Mouse (Mus musculus) embryonic facial prominence, embryonic 14.5 days (tissue): Measurements from ENCODE around the gene Apopt1. TPM values are rescaled to one million over a fixed set of nuclear protein-coding genes. Genes with fewer than 3 reads are reported as not detected.
"Not testable (repeated sequence)": the region's sequence is repeated elsewhere in the genome, so short reads cannot be mapped to it uniquely, and the experiment has no call there.

ENCODE experiments used
- ATAC-seq: fragments of 200-750 bp; cut with Nextera tagmentation; 2 replicates; pipeline ENCODE4 v1.8.0; 2017; ENCODE audit warnings: low read depth, moderate number of reproducible peaks, moderate TSS enrichment
- DNase-seq: peaks from one replicate; pipeline ENCODE4 v3.0.0-alpha.2; 2015; ENCODE audit warnings: low spot score
- H3K27ac ChIP-seq: fragments of 300-500 bp; sonication (generic); replicated peaks from 2 replicates; pipeline ENCODE4 v1.5.1; 2014; ENCODE audit warnings: low read depth, mild to moderate bottlenecking, low read length, moderate library complexity
- H3K27me3 ChIP-seq: fragments of 300-500 bp; sonication (generic); replicated peaks from 2 replicates; pipeline ENCODE4 v1.6.1; 2014; ENCODE audit warnings: low read length; ENCODE audit not compliant: control insufficient read depth, insufficient read depth
- H3K36me3 ChIP-seq: fragments of 300-500 bp; sonication (generic); 2 replicates; pipeline ENCODE4 v1.6.1; 2014; ENCODE audit warnings: low read length, mixed read lengths; ENCODE audit not compliant: control insufficient read depth, insufficient read depth
- H3K4me1 ChIP-seq: fragments of 300-500 bp; sonication (generic); 2 replicates; pipeline ENCODE4 v1.6.1; 2014; ENCODE audit warnings: antibody characterized with exemption, low read length; ENCODE audit not compliant: control insufficient read depth, insufficient read depth
- H3K4me2 ChIP-seq: fragments of 300-500 bp; sonication (generic); 2 replicates; pipeline ENCODE4 v1.6.1; 2014; ENCODE audit warnings: low read depth, mild to moderate bottlenecking, low read length, moderate library complexity, mixed read lengths
- H3K4me3 ChIP-seq: fragments of 300-500 bp; sonication (generic); 2 replicates; pipeline ENCODE4 v1.5.1; 2014; ENCODE audit warnings: low read depth, mild to moderate bottlenecking, low read length
- H3K9ac ChIP-seq: fragments of 300-500 bp; sonication (generic); 2 replicates; pipeline ENCODE4 v1.6.1; 2014; ENCODE audit warnings: low read depth, mild to moderate bottlenecking, low read length, moderate library complexity, mixed read lengths
- H3K9me3 ChIP-seq: fragments of 300-500 bp; sonication (generic); 2 replicates; pipeline ENCODE4 v1.6.1; 2016; ENCODE audit warnings: low read length; ENCODE audit not compliant: control insufficient read depth
- WGBS: fragments of 180-500 bp; shearing (Covaris S2); extraction: QIAGEN DNeasy Blood & Tissue Kit; methylation state at CpG from one replicate; pipeline ENCODE4 v1.1.7; 2014; 5-methylcytosine and 5-hydroxymethylcytosine counted together
- polyA plus RNA-seq: library from polyadenylated mRNA; unstranded; fragments of >200 nt; fragmentation: Nextera tagmentation; extraction: Ambion mirVana; gene quantifications from 2 replicates; pipeline ENCODE4 v1.2.1, GENCODE M21; 2014

Apopt1 gene
- polyA plus RNA-seq, 1 experiment from 2014 or later = 46.6 TPM

GRCm38 (mm10) chr12:111724638-111725337 is 11.7 kb downstream of the Apopt1 start:
- H3K4me1 ChIP-seq = no peaks in the 10 kb centered on the region
- no peak overlapping the region for H3K4me2 ChIP-seq
- no peak overlapping the region for H3K9ac ChIP-seq
- peaks cover 32% of the 10 kb centered on the region for H3K36me3 ChIP-seq
- no peaks in the 10 kb centered on the region for H3K9me3 ChIP-seq
- H3K4me3 ChIP-seq = no peak overlapping the region
- ATAC-seq (no peak; the same call in 1 of the 2 replicates), DNase-seq (no peak)
- H3K27me3 ChIP-seq = no peaks in the 10 kb centered on the region
- WGBS = 42% methylated on average over 6 of the region's 6 CpGs
- peak overlapping the region; percentile 29; the same call in 1 of the 2 replicates for H3K27ac ChIP-seq

DNA sequence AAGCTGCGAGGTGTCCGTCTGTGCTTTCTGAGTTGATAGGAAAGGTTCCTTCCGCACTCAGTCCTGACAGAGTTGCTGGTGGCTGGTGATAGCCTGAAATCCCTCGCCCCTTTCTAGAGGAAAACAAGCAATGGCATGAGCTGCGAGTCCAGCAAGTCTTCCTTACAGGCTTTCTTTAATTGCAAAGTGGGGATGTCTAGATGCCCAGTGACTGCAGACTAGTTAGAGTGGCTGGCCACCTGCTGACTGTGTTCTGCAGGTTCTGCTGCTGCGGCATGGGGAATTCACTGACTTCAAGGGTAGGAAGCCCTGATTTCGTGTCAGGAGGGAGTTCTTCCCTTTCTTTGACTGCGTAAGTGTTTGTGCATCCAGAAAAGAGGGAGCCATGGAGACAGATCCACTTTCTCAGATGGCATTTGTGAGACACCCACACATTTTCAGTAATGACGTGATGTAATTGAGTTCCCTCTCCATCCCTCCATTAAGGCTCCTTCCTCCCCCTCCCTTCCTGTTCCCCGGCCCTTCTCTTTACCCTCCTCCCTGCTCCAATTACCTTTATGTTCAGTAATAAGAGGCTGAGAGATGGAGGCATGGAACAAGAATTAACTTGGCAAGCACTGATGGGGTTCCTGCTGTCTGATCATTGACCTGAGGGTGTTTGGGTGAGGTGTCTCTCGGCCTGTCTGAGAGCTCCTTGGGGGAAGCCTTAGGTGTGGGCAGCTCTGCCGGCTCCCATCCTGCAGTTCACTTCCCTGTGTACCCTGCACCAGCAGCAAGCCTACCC is 12.5 kb downstream of the Apopt1 start:
- Histone ChIP-seq H3K27me3 (no peaks in the 10 kb centered on the region), H3K4me3 (no peak overlapping the region), H3K9ac (no peak overlapping the region), H3K4me2 (no peak overlapping the region), H3K27ac (peak overlapping the region; percentile 29; the same call in 1 of the 2 replicates), H3K36me3 (peaks cover 32% of the 10 kb centered on the region), H3K9me3 (no peaks in the 10 kb centered on the region), H3K4me1 (no peaks in the 10 kb centered on the region)
- no peak for DNase-seq
- 0 out of 2 replicates have a peak, but pooled peaks have one; percentile 16 for ATAC-seq
- whole genome bisulfite sequencing = 57% methylated on average over 12 of the region's 12 CpGs

DNA sequence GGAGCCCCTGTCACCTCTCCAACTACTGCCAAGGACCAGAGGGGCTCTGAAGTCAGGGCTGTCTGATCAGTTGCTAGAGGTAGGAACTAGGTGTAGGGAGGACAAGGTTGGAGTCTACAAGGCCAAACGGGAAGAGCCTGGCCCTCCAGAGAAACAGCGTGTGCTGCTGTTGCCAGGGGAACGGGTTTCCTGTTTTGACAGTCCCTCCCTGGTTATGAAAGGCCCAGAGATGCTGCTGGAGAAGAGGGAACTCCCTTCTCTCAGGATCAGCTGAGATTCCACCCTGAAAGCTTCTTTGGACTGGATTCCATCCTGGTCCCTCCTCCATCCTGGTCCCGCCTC is 13.0 kb downstream of the Apopt1 start:
- 75% methylated on average over 4 of the region's 4 CpGs for WGBS
- Histone ChIP-seq H3K4me1 (no peaks in the 10 kb centered on the region), H3K9me3 (no peaks in the 10 kb centered on the region), H3K9ac (no peak overlapping the region), H3K4me3 (no peak overlapping the region), H3K27me3 (no peaks in the 10 kb centered on the region), H3K4me2 (no peak overlapping the region), H3K27ac (no peak overlapping the region; the same call in 1 of the 2 replicates), H3K36me3 (peaks cover 32% of the 10 kb centered on the region)
- DNase-seq = no peak
- ATAC-seq = peak; percentile 45; the same call in 1 of the 2 replicates

- H3K27ac ChIP-seq = no peak overlapping the region
- WGBS = 95% methylated on average over 1 of the region's 1 CpGs
- peaks cover 39% of the 10 kb centered on the region for H3K36me3 ChIP-seq
Measured at GRCm38 (mm10) chr12:111727956-111728355, 14.9 kb downstream of the Apopt1 start.

DNA sequence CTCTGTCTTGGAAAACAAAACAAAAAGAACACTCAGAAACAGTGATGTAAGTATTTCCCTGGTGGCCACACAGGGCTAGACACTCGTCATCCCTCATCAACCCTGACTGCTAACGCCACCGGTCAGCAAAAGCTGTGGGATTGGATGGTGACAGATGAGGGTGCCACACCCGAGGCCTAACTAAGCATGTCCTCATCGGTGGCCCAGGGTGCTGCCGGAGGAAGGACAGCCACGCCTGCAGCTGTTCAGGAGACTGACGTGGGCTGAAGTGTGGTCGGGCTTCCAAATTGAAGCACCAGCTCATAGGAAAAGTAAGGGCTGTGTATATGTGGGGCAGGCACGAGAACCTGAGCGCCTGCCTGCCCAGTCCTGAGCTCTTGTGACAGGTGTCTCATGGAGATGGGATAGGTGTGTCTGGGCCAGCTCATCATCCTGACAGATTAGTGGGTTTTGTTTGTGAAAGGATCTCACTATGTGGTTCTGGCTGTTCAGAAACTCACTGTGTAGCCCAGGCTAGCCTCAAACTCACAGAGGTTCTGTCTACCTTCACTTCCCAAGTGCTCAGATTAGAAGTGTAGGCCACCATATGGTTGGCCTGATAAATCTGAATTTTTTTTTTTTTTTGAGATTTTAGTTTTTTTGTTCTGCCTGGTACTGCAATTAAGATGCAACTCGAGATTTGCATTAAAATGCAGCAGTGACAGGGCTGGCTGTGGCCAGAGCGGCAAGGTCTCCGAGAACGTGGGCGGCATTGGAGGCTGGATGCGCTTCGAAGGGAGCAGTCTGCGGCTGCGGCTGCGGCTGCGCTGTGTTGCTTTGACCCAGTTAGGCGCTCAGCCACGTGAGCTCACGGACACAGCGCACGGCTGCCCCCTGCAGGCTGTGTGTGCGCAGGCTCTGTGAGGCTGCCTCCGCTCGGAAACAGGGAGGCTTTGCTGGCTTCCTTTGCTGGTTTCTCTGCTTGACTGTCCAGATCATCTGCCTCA is 19.1 kb downstream of the Apopt1 start:
- 30% methylated on average over 30 of the region's 30 CpGs for WGBS
- H3K4me3 ChIP-seq = 0 out of 2 replicates have a peak overlapping the region, but pooled peaks have one; percentile 11
- H3K36me3 ChIP-seq = peaks cover 23% of the 10 kb centered on the region
- ATAC-seq (peak; percentile 95), DNase-seq (peak; percentile 95)
- H3K4me1 ChIP-seq = no peaks in the 10 kb centered on the region
- no peaks in the 10 kb centered on the region for H3K27me3 ChIP-seq
- H3K9ac ChIP-seq = 0 out of 2 replicates have a peak overlapping the region, but pooled peaks have one; percentile 22
- peak overlapping the region; percentile 45; the same call in 1 of the 2 replicates for H3K27ac ChIP-seq
- no peaks in the 10 kb centered on the region for H3K9me3 ChIP-seq
- H3K4me2 ChIP-seq = peak overlapping the region; percentile 48

More at GRCm38 (mm10) chr12:111727956-111728355, 14.9 kb downstream of the Apopt1 start:
- DNase-seq (no peak), ATAC-seq (no peak)
- Histone ChIP-seq H3K4me2 (no peak overlapping the region), H3K4me3 (no peak overlapping the region), H3K9ac (no peak overlapping the region), H3K4me1 (no peaks in the 10 kb centered on the region), H3K27me3 (no peaks in the 10 kb centered on the region), H3K9me3 (no peaks in the 10 kb centered on the region)

DNA sequence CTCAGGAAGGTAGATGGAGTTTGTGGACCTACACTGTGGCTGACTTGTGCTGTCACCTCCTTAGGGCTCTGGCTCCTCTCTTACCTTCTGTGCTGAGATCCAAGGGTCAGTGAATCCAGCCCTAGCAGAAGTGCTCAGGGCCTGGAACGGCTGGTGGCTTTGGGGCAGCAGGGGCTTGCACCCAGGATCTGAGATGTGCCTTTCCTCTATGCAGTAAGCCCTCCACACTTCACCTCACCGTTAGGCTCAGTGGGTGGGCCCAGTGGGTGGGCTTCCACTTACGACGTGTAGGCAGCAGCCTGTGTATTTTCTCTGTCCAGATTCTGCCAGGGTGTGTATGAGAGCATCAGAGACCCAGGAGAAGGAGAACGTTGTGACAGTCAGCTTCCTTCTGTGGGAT is 19.9 kb downstream of the Apopt1 start:
- no peak overlapping the region for H3K4me2 ChIP-seq
- WGBS = 54% methylated on average over 5 of the region's 5 CpGs
- no peak overlapping the region for H3K9ac ChIP-seq

DNA sequence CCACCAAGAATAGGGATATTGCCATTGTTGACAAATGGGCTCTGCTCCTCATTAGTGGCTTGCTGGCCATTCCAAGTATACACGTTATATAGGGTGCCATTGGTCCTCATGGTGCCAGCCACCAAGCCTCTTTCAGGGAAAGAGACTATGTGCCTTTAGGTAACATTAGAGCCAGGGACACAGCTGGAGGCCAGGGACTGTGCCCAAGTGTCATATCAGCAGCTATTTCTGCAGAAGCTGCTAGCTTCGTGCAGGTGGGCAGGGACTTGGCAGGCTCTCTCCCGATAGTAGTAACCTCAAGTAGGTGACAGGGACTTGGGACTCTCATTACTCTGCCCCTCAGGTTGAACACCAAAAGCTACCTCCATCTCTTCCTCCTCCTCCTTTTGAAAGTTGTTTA is 21.9 kb downstream of the Apopt1 start:
- no peak overlapping the region for H3K9ac ChIP-seq
- H3K27me3 ChIP-seq = no peaks in the 10 kb centered on the region
- no peaks in the 10 kb centered on the region for H3K4me1 ChIP-seq
- H3K9me3 ChIP-seq = no peaks in the 10 kb centered on the region
- H3K36me3 ChIP-seq = peaks cover 10% of the 10 kb centered on the region; the same call in 1 of the 2 replicates
- 89% methylated on average over 3 of the region's 3 CpGs for WGBS
- no peak overlapping the region for H3K4me3 ChIP-seq
- H3K27ac ChIP-seq = no peak overlapping the region
- H3K4me2 ChIP-seq = no peak overlapping the region
- DNase-seq (no peak), ATAC-seq (no peak)

More for the DNA sequence above, 19.9 kb downstream of the Apopt1 start:
- Histone ChIP-seq H3K9me3 (no peaks in the 10 kb centered on the region), H3K27ac (peak overlapping the region; percentile 45; the same call in 1 of the 2 replicates), H3K27me3 (no peaks in the 10 kb centered on the region), H3K4me3 (no peak overlapping the region), H3K36me3 (peaks cover 23% of the 10 kb centered on the region), H3K4me1 (no peaks in the 10 kb centered on the region)
- ATAC-seq (no peak), DNase-seq (no peak)

DNA sequence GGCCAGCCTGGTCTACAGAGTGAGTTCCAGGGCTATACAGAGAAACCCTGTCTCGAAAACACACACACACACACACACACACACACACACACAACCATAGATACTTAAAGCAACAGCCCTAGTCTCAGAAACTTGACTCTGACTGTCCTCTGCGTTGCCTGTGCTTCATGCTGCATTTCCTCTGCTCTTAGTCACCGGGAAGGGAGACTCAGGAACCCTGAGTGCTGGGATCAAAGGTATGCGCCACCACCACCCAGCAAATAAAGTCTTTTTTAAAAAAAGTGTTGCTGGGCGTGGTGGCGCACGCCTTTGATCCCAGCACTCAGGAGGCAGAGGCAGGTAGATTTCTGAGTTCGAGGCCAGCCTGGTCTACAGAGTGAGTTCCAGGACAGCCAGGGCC is 23.6 kb downstream of the Apopt1 start:
- not testable (repeated sequence) for H3K4me2 ChIP-seq, H3K9me3 ChIP-seq, H3K27ac ChIP-seq, H3K27me3 ChIP-seq, H3K36me3 ChIP-seq, H3K9ac ChIP-seq, DNase-seq, H3K4me3 ChIP-seq, H3K4me1 ChIP-seq, ATAC-seq
- WGBS = 91% methylated on average over 8 of the region's 8 CpGs
